Mouse (Mus musculus): Measurements from ENCODE around the gene Mrps34.

Gene Mrps34

DNA sequence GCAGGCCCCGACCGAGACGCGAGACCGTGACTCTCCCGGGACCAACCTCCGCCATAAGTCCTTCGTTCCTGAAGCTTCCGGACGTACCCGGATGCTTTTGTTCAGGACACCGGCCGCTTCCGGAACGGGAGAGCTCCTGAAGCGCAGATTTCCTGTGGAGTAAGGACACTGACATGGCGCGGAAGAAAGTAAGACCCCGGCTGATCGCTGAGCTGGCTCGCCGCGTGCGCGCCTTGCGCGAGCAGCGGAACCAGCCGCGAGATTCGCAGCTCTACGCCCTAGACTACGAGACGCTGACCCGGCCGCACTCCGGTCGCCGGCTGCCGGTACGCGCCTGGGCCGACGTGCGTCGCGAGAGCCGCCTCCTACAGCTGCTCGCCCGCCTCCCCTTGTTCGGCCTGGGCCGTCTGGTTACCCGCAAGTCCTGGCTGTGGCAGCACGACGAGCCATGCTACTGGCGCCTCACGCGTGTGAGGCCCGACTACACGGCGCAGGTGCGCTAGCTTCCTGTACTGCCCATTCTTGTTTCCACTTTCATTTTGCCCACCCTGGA lies at the start of gene Mrps34, which contains the start of gene Eme2:
Gene Mrps34 (plus strand): TSS at position 122 of the 553 bp plus-strand sequence.
Gene Eme2 (minus strand): TSS at position 93 of the 553 bp plus-strand sequence.
- in situ Hi-C loops (cut with MboI; ENCODE audit: low sequenced_read_pairs) = no loop called here

DNA sequence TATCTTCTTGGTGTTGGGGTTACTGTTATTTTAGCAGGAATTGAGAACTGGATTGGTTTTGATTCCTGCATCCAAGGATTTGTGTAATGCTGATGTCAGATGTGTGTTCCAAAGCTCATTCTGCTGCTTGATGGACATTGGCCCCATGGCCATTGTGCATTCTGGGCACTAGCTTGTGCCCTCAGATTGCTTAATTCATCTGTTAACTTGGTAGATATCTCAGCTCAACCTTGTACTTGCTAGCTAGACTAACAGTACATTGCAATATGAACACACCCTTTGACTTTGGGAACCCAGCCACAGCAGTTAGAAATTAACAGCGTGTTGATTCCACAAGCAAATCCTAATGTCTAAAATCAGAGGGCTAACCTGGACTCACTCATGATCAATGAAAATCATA lies 47.5 kb upstream of the Mrps34 start:
- in situ Hi-C loops (cut with MboI; ENCODE audit: low sequenced_read_pairs) = no loop called here

DNA sequence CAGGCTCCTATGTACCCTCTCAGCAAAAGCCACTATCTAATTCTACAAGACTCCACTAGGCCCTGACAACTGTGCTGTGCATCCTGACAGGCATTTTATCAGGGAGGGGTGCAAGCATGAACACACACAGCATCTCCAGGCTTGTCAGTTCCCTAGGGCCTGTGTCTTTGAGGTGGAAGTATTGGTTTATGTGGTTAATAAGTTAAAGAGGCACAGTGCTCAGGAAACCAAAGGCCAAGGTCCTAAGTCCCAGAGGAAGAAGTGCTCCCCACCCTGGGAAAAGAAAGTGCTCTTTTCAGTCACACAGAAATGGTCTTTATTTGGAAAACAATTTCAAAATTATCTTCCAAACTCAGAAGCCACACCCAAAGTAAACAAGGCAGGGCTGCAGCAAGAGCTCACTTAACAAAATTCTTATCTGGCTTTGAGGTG lies 46.3 kb upstream of the Mrps34 start:
- in situ Hi-C loops (cut with MboI; ENCODE audit: low sequenced_read_pairs) = no loop called here

DNA sequence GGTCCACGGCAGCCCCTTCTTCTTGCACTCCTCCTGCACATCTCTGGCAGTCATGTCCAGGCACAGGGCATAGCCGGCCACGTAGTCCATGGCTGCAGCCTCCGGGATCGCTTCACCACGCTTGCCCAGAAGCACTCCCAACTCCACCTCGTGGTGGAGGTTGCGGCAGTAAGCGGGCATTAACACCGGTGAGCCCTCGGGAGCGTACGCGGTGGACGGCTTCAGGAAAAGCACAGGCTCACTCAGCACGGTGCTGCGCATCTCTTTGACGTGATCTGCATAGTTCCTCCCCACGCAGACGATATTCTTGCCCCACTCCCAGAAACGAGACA lies 45.2 kb upstream of the Mrps34 start:
- in situ Hi-C loops (cut with MboI; ENCODE audit: low sequenced_read_pairs) = no loop called here

DNA sequence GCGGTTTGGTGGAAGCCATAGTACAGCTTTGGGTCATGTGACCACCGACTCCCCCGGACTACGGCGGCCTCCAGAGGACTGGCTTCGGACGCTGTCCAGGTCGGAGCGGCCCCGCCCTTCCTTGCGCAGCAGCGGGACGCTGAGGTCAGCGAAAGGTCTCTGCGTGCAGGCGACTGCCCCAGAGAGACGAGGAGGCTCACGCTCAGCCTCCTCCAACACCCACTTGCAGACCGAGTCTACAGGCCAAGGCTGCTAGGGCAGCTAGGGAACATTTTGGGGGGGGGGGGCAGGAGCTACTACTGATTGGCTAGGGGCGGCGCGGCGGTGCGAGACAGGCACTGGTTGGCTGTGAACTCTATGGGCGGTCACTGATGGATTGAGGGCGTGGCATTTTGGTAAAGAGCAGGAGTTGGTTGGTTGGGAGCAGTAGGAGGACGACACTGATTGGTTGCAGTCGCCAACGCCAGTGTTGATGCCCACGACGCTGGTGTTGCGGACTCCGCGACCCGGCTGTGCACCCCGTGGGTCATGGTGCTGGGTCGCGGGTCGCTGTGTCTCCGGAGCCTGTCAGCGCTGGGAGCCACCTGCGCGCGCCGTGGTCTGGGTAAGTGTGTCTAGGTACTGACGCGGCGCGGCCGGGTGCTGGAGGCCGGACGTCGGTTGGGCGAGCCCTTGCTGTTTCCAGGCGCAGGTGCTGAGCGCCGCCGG lies 44.7 kb upstream of the Mrps34 start, which contains the start of gene Fahd1:
Gene Fahd1 (minus strand): TSS at position 300 of the 708 bp plus-strand sequence.
- in situ Hi-C loops (cut with MboI; ENCODE audit: low sequenced_read_pairs) = no loop called here

DNA sequence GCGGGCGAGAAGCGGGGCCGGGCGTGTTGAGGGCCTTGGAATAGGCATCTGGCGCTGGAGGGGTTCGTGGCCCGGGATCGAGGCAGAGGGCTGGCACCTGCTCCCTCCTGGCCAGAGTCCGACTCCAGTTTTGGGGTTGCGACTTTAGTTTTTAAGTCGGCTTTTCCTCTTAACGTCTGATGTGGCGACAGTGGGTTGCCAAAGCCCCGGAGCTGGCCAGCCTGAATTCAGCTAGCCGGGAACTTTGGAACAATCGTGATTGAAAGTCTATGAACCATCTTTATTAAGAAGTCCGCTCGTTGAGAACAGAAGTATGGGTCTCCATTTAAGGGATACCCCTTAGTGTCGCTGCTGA lies 44.2 kb upstream of the Mrps34 start:
- in situ Hi-C loops (cut with MboI; ENCODE audit: low sequenced_read_pairs) = no loop called here

DNA sequence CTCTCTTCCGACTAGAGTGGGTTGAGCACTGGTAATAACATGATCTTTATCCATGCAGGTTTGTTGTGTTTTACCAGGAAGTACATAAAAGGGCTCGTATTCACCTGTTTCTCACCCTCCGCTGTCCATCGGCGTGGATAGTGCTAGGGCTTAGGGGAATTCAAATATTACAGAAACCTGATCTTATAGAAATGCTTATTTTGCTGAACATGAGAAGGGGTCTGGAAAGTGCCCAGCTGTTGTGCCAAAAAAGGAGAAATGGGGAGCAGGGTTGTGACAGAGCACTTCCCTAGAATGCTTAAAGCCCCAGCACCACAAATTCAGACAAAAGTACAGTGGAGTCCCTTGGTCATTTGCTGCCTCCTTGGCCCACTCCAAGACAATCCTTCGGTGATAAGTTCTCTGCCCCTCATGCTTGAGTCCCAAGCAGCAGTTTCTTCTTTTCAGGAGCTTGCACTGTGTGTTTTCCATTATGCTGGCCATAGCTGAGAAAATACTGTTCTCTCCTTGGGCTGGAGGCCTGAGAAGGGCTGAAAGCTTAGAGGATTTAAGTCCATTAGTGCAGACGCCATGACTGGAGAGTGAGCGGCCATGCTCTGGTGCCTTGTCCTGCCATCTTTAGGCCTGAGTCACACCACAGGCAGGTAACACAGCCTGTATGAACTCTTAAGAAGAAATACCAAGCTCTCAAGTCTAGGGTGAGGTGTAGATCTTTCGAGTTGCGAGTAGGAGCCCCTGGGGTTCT lies 43.4 kb upstream of the Mrps34 start:
- in situ Hi-C loops (cut with MboI; ENCODE audit: low sequenced_read_pairs) = no loop called here

DNA sequence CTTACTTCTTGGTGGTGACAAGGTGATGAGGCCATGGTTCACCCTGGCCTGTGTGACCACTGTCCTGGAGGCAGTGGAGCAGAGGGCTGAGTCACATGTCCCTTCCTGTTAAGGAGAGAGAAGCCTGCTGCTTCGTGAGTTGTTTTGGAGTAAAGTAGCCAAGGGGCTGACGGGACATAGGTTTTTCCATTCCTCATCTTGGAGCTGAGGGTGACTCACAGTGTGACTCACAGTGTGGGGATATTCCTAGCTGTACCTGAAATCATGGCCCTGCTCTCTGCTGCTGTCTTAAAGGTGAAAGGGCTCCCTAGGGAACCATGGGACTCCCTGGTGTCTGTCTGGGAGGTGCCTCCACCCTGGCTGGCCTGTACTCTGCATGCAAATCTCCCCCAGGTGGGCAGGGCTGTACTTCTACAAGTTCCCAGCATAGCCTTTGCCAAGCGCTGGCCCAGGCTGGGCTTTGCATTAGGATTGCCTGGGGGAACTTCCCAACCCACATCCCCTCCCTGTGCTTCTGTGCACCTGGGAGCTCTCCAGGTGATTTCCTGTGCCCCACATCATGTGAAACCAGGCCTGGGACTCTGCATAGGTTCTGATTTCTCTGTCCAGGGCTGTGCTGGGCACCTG lies 39.0 kb upstream of the Mrps34 start:
- in situ Hi-C loops (cut with MboI; ENCODE audit: low sequenced_read_pairs) = no loop called here

DNA sequence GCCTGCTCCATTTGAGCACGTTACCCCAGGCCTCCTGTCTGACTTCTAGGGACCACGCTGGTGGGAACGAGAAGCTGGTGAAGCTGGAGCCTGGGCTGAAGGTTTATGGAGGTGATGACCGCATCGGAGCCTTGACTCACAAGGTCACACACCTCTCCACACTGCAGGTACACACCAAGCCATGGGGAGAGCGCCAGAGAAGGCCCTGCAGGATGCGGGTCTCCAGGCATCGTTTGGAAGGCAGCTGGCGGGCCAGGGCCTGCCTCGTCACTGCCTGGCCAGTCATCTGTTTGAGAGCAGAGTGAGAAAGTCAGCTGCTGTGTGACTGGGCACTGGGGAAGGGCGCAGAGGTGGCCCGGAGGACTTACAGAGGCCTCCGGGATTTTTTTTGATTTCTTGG lies 38.3 kb upstream of the Mrps34 start:
- in situ Hi-C loops (cut with MboI; ENCODE audit: low sequenced_read_pairs) = no loop called here

DNA sequence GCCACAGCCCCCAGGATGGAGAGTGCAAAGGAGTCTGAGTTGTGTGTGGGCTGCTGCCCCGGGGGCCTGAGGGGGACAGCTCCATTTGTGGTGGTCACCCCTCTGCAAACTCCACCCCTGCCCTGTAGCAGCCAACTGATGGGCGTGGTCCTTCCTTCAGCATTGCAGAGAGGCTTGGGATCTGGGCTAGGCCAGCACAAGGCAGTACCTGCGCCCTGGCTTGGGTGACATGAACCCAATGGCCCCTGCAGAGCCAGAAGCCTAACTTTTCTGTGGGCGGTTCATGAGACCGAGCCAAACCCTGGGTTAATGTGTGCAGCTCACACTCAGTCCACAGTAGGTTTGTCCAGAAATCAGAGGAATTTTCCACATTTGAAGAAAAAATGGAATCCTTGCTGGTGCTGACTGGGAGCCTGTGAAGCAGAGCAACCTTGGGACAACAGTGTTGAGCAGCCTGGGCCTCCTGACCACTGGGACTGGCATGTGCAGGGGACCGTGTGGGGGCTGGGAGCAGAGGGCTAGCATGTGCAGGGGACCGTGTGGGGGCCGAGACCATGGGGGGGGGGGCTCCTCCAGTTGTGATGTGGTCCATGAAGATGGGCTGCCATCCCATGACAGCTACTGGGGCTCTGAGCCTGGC lies 37.0 kb upstream of the Mrps34 start:
- in situ Hi-C loops (cut with MboI; ENCODE audit: low sequenced_read_pairs) = no loop called here

DNA sequence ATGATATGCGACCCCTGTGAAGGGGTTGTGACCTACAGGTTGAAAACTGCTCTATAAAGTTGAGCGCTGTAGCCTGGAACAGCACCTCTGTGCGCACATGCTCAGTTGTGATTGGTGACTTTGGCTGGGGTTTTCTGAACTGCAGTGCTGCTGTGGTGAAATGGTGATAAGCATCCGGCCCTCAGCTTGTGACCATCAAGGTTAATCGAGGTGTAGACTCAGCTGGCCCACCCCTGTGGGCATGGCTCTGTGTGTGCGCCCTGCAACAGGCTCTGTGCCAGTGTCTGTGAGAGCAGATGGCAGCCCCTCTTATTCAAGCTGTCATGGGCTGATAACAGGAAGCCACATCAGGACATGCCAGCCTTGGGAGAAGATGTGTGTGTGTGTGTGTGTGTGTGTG lies 35.9 kb upstream of the Mrps34 start:
- in situ Hi-C loops (cut with MboI; ENCODE audit: low sequenced_read_pairs) = no loop called here

DNA sequence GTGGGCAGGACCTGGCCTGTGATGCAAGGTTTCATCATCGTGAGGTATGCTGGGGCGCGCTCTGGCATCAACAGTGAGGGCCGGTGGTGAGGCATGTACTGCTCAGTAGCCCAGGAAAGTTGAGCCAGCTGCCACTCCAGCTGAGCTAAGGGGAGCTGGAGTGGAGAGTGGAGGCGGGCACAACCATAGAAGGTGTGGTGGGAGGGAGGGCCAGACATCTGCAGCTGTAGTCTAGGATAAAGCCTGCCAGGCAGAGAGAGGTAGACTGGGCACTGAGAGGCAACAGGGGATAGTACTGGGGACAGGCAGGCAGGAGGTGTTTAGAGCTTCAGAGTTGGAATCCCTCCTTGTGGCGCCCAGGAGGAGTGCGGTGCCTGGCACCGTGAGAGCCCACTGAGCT lies 34.8 kb upstream of the Mrps34 start:
- in situ Hi-C loops (cut with MboI; ENCODE audit: low sequenced_read_pairs) = no loop called here

DNA sequence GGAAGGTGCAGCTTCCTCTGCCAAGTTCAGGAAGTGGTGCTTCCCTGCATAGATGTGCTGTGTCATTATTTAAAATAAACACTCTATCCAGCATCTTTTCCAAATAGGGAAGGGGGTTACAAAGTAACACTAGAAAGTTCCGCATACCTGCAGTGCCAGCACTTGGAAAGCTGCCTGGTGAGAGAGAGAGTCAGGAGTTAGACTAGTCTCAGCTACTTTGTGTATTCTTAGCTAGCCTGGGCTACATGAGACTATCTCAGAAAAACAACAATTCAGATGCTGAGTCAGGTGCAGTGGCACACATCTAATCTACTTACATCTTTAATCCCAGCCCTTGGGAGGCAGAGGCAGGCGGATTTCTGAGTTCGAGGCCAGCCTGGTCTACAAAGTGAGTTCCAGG lies 33.1 kb upstream of the Mrps34 start:
- in situ Hi-C loops (cut with MboI; ENCODE audit: low sequenced_read_pairs) = no loop called here

DNA sequence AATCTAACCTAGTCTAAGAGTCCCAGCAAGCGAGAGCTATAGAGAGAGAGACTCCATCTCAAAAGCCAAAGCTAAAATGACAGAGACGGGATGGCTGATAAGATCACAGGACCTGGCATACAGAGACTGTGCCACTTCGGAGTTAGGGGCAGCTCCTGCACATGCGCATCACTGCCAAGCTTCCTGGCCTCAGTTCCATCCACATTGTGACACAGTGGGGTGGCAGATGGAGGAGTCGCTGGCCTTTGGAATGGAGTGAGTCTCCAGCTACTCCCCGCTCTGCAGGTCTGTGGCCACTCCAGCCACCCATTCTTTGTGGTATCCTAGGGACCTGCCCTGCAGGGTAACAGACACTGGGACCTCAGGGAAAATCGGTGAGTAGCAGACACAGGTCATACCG lies 29.1 kb upstream of the Mrps34 start, which contains the start of gene Igfals:
Gene Igfals (plus strand): TSS at position 222 of the 400 bp plus-strand sequence.
- in situ Hi-C loops (cut with MboI; ENCODE audit: low sequenced_read_pairs) = no loop called here

DNA sequence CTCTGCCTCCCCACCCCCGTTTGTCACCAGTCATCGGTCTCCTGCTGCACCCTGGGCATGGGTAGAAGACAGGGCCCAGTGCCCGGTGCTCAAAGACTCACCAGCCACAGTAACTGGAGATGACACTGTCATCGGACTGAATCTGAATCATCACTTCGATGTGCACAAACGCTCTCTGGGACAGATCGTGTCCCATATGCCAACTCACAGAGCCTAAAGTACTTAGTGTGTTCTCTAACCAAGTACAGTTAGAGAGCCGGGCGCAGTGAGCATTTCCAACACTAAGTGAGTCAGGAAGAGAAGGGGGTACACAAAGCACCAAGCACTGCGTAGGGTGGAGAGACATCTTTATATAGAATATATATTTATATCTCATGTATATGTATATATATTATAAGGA lies 27.0 kb upstream of the Mrps34 start:
- in situ Hi-C loops (cut with MboI; ENCODE audit: low sequenced_read_pairs) = no loop called here

DNA sequence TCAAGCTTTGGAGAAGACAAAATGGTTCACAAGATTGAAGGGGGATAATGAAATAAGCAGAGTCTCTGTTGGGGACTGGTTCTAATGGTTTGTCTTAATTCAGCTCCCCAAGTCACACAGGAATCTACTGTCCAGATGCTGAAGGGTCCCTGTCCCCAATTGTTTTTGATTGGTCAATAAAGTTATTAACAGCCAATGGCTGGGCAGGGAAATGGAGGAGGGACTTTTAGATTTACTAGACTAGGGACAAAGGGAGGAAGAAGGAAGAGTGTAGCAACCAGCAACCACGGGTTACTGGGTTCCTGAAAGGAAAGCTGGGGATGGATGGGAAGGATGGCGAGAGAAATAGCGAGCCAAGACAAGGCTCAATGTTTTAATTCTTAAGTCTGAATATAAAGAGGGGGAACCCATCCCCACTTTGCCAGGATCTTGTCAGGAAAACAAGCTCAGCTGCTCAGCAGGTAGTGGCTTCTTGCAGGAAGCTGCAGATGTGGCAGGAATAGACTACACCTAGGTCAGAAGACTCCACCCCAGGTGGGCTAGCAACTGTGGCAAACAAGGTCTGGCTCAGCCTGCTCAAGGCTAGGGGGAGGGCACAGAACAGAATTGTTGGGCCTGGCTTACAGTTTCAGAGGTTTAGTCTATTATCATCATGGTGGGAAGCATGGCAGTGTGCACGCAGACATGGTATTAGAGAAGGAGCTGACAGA lies 21.1 kb upstream of the Mrps34 start:
- in situ Hi-C loops (cut with MboI; ENCODE audit: low sequenced_read_pairs) = no loop called here

DNA sequence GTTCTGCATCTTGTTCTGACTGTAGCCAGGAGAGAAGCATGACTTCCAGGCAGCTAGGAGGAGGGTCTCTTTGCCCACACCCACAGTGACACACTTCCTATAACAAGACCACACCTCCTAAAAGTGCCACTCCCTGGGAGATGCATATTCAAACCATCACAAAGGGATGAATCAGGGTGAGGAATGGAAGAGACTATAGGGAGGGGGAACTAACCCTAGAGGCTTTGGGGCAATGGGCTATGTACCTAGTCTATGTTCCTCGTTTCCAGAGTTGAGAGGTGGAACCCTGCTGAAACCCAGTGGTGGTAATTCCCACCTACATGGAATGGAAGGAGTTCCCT lies 20.5 kb upstream of the Mrps34 start:
- in situ Hi-C loops (cut with MboI; ENCODE audit: low sequenced_read_pairs) = no loop called here

DNA sequence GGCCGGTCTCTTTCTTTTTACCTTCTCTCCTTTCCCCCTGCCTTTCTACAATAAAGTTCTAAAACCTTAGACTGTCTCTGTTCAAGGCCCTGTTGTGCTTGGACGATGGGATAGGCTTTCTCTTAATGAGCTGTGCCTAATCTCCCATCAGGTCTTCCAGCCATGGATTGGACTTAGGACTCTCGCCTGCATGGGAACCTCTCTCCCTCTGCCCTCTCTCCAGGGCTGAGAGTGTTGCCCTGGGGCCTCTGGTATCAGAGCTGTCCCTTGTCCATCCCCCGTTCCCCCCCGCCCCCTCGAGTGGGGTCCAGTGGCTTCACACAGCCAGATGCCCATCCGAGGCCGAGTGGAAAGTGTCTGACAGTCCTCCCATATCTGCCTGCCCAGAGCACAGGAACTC lies 19.9 kb upstream of the Mrps34 start:
- in situ Hi-C loops (cut with MboI; ENCODE audit: low sequenced_read_pairs) = no loop called here

DNA sequence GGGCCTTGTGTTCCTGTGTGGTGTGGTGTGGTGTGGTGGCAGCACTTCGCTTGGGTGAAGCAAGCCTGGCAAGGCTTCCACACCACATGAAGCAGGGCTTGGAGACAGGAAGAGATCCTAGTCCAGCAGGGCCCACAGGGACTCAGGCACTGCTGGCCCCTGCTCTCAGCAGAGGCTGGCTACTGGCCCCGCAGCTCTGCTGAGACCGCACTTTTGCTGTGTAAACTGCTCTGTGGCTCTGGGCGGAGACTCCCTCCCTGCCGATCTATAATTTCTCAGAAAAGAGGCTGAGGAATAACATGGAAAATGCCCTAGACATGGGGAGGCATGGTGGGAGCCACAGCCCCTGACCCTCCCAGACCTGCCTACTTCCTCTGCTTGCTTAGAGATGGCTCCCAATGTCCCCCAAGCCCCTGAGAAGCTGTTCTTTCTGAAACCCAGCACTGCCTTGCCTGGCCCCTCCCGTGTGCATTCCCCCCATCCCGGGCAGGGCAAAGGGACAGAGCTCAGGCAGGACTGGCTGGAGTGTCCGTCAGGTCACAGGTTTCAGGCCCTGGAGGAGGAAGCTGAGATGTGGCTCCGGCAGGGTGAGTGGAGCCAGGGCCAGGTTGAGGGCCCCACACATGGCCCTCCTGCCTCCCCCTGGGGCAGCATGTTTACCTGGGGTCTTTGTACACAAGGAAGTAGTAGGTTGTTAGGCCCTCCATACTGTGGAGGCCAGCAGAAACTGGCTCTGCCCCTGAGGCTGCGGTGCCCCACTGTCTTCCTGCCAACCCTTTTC lies 17.4 kb upstream of the Mrps34 start:
- in situ Hi-C loops (cut with MboI; ENCODE audit: low sequenced_read_pairs) = no loop called here

DNA sequence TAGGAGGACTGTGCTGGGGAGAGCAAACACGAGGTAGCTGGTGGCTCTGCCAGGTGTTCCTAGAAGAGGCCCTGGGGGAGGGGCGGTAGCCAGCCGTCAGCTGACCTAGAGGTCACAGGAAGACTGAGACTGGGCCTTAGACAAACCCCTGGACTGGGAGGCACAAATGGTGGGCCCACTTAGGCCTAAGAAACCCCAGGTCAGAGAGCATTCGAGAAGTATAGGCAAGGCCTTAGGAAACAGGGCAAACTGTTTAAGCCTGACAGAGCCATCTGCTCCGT lies 16.9 kb upstream of the Mrps34 start:
- in situ Hi-C loops (cut with MboI; ENCODE audit: low sequenced_read_pairs) = no loop called here
